Mouse (Mus musculus) spleen, postnatal 10 days (tissue): ENCODE measurements around the gene Ltb4r1.

Source experiments
- DNase-seq, 2 experiments: peaks; one replicate each; pipeline ENCODE4 v3.0.0; 2021 to 2022; ENCODE audit warnings: low spot score in 2 of 2

Gene Ltb4r1

GRCm38 (mm10) chr14:55765696-55766095, at the start of gene Ltb4r1:
Gene Ltb4r1, plus strand, starts transcription at chr14:55765962.
- peak in 1 of 2 experiments; percentile 38 for DNase-seq

GRCm38 (mm10) chr14:55716271-55716670, 49.5 kb upstream of the Ltb4r1 start:
- no peak for DNase-seq

GRCm38 (mm10) chr14:55716884-55717283, 48.9 kb upstream of the Ltb4r1 start:
- no peak for DNase-seq

GRCm38 (mm10) chr14:55719737-55720136, 46.0 kb upstream of the Ltb4r1 start:
- no peak for DNase-seq

GRCm38 (mm10) chr14:55720666-55721065, 45.1 kb upstream of the Ltb4r1 start:
- DNase-seq, result no peak

- no peak for DNase-seq
These were observed 44.7 kb upstream of the Ltb4r1 start for GRCm38 (mm10) chr14:55721076-55721475.

GRCm38 (mm10) chr14:55721700-55722437, 43.9 kb upstream of the Ltb4r1 start, which contains the start of gene Rabggta:
Gene Rabggta, minus strand, starts transcription at chr14:55722263.
- DNase-seq, result peak; percentile 89 to 96

- DNase-seq, result no peak
These were observed 43.3 kb upstream of the Ltb4r1 start for GRCm38 (mm10) chr14:55722438-55722945.

GRCm38 (mm10) chr14:55723433-55723832, 42.3 kb upstream of the Ltb4r1 start:
- DNase-seq, result no peak

GRCm38 (mm10) chr14:55724411-55724871, 41.3 kb upstream of the Ltb4r1 start:
- peak in 1 of 2 experiments; percentile 53 for DNase-seq

- DNase-seq, result no peak
These were observed 39.5 kb upstream of the Ltb4r1 start for GRCm38 (mm10) chr14:55726261-55726660.

GRCm38 (mm10) chr14:55727889-55728685, 37.7 kb upstream of the Ltb4r1 start:
- DNase-seq, result no peak

- no peak for DNase-seq
These were observed 35.6 kb upstream of the Ltb4r1 start for GRCm38 (mm10) chr14:55730116-55730515.

- DNase-seq, result no peak
These were observed 35.2 kb upstream of the Ltb4r1 start for GRCm38 (mm10) chr14:55730531-55731032.

GRCm38 (mm10) chr14:55733889-55734288, 31.9 kb upstream of the Ltb4r1 start:
- DNase-seq, result no peak

GRCm38 (mm10) chr14:55734869-55735268, 30.9 kb upstream of the Ltb4r1 start:
- DNase-seq, result no peak

- no peak for DNase-seq
These were observed 30.4 kb upstream of the Ltb4r1 start for GRCm38 (mm10) chr14:55735334-55735733.

GRCm38 (mm10) chr14:55735758-55736157, 30.0 kb upstream of the Ltb4r1 start:
- no peak for DNase-seq

- DNase-seq, result no peak
These were observed 28.6 kb upstream of the Ltb4r1 start for GRCm38 (mm10) chr14:55737086-55737687.

GRCm38 (mm10) chr14:55743711-55744110, 22.1 kb upstream of the Ltb4r1 start:
- peak; percentile 89 to 90 for DNase-seq

- peak; percentile 81 to 89 for DNase-seq
These were observed 20.4 kb upstream of the Ltb4r1 start, which contains the start of the genes Dhrs1 and Nop9 for GRCm38 (mm10) chr14:55745180-55745860. Gene Dhrs1, minus strand, starts transcription at chr14:55745690. Gene Nop9, plus strand, starts transcription at chr14:55745693.
